Comparison of ENCODE assay signal across 17 mouse cellular contexts in the genomic region with DNA sequence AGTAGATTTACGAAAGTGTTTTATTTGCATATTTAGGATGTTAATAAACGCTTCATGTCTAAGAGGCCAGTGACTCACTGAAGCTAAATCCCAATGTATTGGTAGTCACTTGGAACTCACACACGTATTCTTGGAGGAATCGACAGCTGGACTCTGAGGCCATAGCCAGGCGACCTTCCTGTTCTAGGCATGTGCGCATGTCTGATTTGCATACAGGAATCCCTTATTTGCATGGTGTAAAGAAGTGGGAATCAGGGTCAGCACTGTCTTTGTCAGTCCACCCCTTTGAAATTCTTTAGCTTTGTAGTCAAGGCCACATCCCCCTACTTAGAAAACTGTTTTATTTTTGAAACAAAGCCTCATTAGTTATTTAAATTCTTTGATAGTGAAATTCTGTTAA.
"Had no signal": no experiment of that assay in that cellular context is flagged by ENCODE, and none has a peak within 500 bp of the region (broad histone marks: within the 10 kb centered on the region; RNA-seq: fewer than 3 reads in every experiment).

No protein-coding gene starts in this region.

- H3K4me2 ChIP-seq: lung, embryonic 14.5 days; neural tube, embryonic 13.5 days; neural tube, embryonic 15.5 days had no signal

- H3K27me3 ChIP-seq: neural tube, embryonic 13.5 days; neural tube, embryonic 15.5 days had no signal

- DNase-seq: lung, adult 18-20 months; lung, embryonic 14.5 days; lung, postnatal 10 days; lung, postnatal 4 days; midbrain, embryonic 14.5 days; retina, postnatal 1 day; right cerebral cortex, adult 18-20 months; right cerebral cortex, postnatal 25 days; right cerebral cortex, postnatal 4 days; spleen, adult 18-20 months; thymus, adult 18-20 months; thymus, postnatal 14 days; thymus, postnatal 36 days had no signal

- H3K4me1 ChIP-seq: neural tube, embryonic 13.5 days; neural tube, embryonic 15.5 days had no signal

- H3K36me3 ChIP-seq: neural tube, embryonic 13.5 days; neural tube, embryonic 15.5 days had no signal

- H3K4me3 ChIP-seq: myocyte; neural tube, embryonic 13.5 days; neural tube, embryonic 15.5 days had no signal

- H3K27ac ChIP-seq: liver, embryonic 14.5 days; neural tube, embryonic 13.5 days; neural tube, embryonic 15.5 days had no signal

- H3K9me3 ChIP-seq: neural tube, embryonic 13.5 days; neural tube, embryonic 15.5 days had no signal

- H3K9ac ChIP-seq: liver, embryonic 14.5 days; lung, embryonic 14.5 days; neural tube, embryonic 13.5 days; neural tube, embryonic 15.5 days had no signal
